Mouse (Mus musculus): ENCODE measurements around the gene Cntn3. TPM values are rescaled to one million over a fixed set of nuclear protein-coding genes. Genes with fewer than 3 reads are reported as not detected.

The Cntn3 gene
- polyA plus RNA-seq, 1 experiment from 2014 or later, result 0.92 TPM

DNA sequence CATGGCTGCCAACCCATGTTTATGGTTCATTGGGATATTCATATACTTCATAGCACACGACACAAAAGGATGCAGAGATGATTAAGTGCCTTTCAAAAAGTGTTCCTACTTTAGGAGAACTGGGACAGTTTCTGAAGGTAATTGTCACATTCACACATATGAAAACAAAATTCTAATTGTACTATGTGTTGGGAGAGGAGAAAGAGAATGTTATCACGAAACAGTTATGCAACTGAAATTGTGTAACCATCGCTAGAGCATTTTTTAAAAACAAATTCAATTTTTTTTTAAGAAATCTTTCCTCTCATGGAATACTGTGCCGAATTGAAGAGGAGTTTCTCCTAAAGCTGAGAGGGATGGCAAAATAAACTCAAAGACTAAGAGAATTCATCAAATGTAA, 134.5 kb downstream of the Cntn3 start:
- no peak overlapping the region for H3K4me3 ChIP-seq (replicated peaks)
- WGBS (ENCODE audit: insufficient replicate concordance), result 59% methylated on average over 4 of the region's 4 CpGs
- no peaks in the 10 kb centered on the region for H3K36me3 ChIP-seq (replicated peaks)
- no peak overlapping the region for H3K4me2 ChIP-seq
- H3K27ac ChIP-seq (replicated peaks), result no peak overlapping the region
- H3K27me3 ChIP-seq, result no peaks in the 10 kb centered on the region
- no peaks in the 10 kb centered on the region for H3K4me1 ChIP-seq (replicated peaks)
- H3K9ac ChIP-seq, result no peak overlapping the region
- no peak for ATAC-seq (ENCODE audit: insufficient read depth)
- H3K9me3 ChIP-seq (replicated peaks), result no peaks in the 10 kb centered on the region

DNA sequence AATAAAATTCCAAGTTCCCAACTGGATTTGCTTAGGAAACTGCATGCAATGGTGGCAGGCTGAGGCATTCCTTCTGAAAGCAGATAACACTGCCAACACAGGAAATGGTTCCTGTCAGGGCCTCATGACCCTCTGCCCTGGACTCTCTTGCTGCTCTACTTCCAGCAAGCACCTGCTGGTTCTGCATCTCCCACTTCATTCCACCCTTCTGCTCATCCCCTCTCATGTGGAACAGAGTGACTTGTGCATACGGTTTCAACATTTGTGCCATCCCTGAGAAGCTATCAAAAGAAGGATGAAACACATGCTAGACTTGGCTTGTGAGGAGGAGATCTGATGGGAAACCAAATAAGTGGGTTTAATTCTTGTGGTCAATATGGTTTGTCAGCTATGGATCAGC, 145.4 kb downstream of the Cntn3 start:
- H3K4me2 ChIP-seq, result no peak overlapping the region
- no peak overlapping the region for H3K9ac ChIP-seq
- no peak overlapping the region for H3K27ac ChIP-seq (replicated peaks)
- no peak for ATAC-seq (ENCODE audit: insufficient read depth)
- H3K27me3 ChIP-seq, result no peaks in the 10 kb centered on the region
- 68% methylated on average over 1 of the region's 1 CpGs for WGBS (ENCODE audit: insufficient replicate concordance)
- no peak overlapping the region for H3K4me3 ChIP-seq (replicated peaks)
- H3K36me3 ChIP-seq (replicated peaks), result no peaks in the 10 kb centered on the region
- H3K9me3 ChIP-seq (replicated peaks), result no peaks in the 10 kb centered on the region
- no peaks in the 10 kb centered on the region for H3K4me1 ChIP-seq (replicated peaks)

DNA sequence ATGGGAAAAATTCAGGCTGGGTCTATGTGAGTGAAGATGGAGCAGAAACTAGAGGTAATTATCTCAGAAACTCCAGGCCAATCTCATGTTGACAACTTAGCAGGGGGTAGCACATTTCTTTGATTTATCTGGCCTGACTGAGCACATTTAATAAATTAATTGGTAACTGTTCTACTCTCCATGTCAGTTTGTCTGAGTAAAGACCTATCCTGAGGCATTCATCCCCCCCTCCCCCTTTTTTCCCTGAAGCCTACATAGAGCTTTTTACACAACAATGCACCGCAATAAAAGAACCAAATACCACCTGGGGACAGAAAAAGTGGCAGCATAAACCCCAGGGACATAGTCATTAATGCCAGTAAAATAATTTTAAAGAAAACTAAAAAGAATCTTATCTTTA, 151.1 kb downstream of the Cntn3 start:
- WGBS (ENCODE audit: insufficient replicate concordance), result 48% methylated on average over 1 of the region's 1 CpGs
- Histone ChIP-seq H3K4me1 (replicated peaks) (no peaks in the 10 kb centered on the region), H3K4me3 (replicated peaks) (no peak overlapping the region), H3K27me3 (no peaks in the 10 kb centered on the region), H3K9ac (no peak overlapping the region), H3K9me3 (replicated peaks) (no peaks in the 10 kb centered on the region), H3K36me3 (replicated peaks) (no peaks in the 10 kb centered on the region), H3K4me2 (no peak overlapping the region), H3K27ac (replicated peaks) (no peak overlapping the region)
- no peak for ATAC-seq (ENCODE audit: insufficient read depth)

DNA sequence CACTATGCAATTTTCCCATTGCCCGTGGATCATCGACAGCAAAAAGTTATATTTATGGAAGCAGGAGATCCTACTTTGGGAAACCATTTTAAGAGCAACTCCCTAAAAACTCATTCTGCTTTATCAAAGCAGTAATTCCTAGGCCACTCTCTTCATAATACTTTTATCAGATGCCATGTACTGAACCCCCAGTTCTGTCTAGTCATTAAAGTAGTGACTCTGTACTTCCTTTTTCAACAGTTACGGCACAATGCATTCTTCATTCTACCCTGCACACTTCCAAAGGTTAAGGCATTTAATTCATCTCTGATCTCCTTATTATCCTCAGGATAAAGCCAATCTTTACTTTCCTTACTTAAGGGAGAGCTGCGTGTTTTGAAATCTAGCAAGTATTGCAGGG, 184.3 kb downstream of the Cntn3 start:
- Histone ChIP-seq H3K9me3 (replicated peaks) (no peaks in the 10 kb centered on the region), H3K4me2 (no peak overlapping the region), H3K27ac (replicated peaks) (no peak overlapping the region), H3K27me3 (no peaks in the 10 kb centered on the region), H3K9ac (no peak overlapping the region), H3K4me3 (replicated peaks) (no peak overlapping the region), H3K4me1 (replicated peaks) (no peaks in the 10 kb centered on the region), H3K36me3 (replicated peaks) (no peaks in the 10 kb centered on the region)
- ATAC-seq (ENCODE audit: insufficient read depth), result no peak
- 74% methylated on average over 4 of the region's 4 CpGs for WGBS (ENCODE audit: insufficient replicate concordance)

DNA sequence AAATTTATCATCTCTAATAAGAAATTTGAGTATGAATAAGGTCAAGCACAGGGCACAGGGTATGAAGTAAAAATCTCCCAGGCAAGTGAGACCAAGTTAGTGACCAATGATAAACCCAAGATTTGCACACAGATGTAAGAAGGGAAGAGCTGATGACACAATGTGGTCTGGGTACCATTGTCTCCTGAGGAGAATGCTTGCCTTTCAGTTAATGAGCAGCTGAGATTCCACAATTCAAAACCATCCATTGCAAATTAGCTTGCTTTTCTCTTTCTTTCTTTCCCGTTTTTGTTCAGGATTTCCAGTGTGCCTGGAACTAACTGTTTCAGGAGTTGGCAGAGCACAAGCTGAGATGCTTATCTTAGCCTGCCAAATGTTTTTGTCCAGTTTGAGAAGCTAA, 200.8 kb downstream of the Cntn3 start:
- Histone ChIP-seq H3K4me3 (replicated peaks) (no peak overlapping the region), H3K36me3 (replicated peaks) (no peaks in the 10 kb centered on the region), H3K9me3 (replicated peaks) (no peaks in the 10 kb centered on the region), H3K4me1 (replicated peaks) (no peaks in the 10 kb centered on the region), H3K9ac (no peak overlapping the region), H3K27me3 (no peaks in the 10 kb centered on the region), H3K27ac (replicated peaks) (no peak overlapping the region), H3K4me2 (no peak overlapping the region)
- no peak for ATAC-seq (ENCODE audit: insufficient read depth)
- 37% methylated on average over 1 of the region's 1 CpGs for WGBS (ENCODE audit: insufficient replicate concordance)

DNA sequence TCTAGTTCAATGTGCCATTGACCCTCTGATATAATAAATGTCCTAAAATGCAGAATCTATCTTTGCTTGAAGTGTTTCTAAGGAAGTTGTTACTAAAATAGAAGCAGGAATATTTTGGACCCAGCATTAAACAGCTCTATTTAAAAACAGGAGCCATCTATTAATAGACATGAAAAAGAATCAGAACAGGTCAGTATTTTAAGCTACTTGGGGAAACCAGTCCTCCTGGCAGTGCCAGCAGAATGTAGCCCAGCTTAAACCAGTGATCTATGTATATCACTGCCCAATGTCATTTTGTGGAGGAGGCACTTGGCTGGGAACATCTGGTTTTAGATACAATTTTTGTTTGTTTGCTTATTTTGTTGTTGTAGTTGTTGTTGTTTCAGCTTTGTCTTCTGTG, 209.0 kb downstream of the Cntn3 start:
- Histone ChIP-seq H3K9me3 (replicated peaks) (no peaks in the 10 kb centered on the region), H3K4me3 (replicated peaks) (no peak overlapping the region), H3K27me3 (no peaks in the 10 kb centered on the region), H3K4me2 (no peak overlapping the region), H3K9ac (no peak overlapping the region), H3K27ac (replicated peaks) (no peak overlapping the region), H3K36me3 (replicated peaks) (no peaks in the 10 kb centered on the region), H3K4me1 (replicated peaks) (no peaks in the 10 kb centered on the region)
- no peak for ATAC-seq (ENCODE audit: insufficient read depth)

DNA sequence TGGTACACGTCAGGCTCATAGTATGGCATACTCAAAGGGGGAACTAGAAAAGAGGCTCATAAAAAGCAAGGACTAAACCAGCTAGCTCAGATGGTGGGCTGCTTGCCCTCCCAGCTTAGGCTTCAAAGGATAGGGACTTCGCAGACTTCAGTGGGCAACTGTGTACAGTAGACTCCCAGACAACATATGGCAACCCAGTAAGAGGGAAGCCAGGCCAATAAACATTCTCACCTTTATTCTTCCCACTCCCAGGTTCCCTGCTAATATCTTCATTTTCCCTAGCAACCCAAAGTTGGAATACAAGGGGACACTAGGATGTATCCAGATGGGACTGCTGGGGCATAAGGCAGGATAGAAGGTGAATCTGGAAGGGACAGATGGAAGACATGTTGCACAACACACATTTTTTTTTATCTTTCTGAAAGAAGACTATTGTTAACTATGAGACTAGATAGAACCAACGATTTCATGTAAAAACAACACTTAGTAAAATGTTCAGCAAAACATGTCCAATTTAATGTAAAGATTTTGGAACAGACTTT, 209.5 kb downstream of the Cntn3 start:
- no peaks in the 10 kb centered on the region for H3K27me3 ChIP-seq
- H3K4me3 ChIP-seq (replicated peaks), result no peak overlapping the region
- no peaks in the 10 kb centered on the region for H3K9me3 ChIP-seq (replicated peaks)
- H3K4me1 ChIP-seq (replicated peaks), result no peaks in the 10 kb centered on the region
- H3K9ac ChIP-seq, result no peak overlapping the region
- ATAC-seq (ENCODE audit: insufficient read depth), result no peak
- H3K4me2 ChIP-seq, result no peak overlapping the region
- no peaks in the 10 kb centered on the region for H3K36me3 ChIP-seq (replicated peaks)
- H3K27ac ChIP-seq (replicated peaks), result no peak overlapping the region
- WGBS (ENCODE audit: insufficient replicate concordance), result 62% methylated on average over 3 of the region's 3 CpGs

DNA sequence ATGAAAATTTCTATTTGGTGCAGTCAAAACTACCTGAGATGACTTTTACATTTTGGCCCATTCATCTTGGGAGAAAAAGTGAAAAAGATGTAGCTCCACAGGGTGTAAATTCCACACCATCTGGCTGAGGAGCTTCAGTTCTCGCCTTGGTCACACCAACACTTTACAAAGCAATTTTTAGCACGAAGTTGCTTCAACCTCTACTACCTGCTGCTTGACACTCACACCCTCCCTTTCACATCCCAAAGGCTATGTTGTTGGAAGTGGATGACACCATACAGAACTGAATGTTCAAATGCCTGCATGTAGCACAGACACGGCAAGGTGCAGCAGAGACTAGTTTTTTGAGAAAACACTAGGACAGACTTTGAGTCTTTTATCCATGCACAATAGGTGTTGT, 240.8 kb downstream of the Cntn3 start:
- Histone ChIP-seq H3K4me2 (no peak overlapping the region), H3K9me3 (replicated peaks) (no peaks in the 10 kb centered on the region), H3K27ac (replicated peaks) (no peak overlapping the region), H3K4me1 (replicated peaks) (no peaks in the 10 kb centered on the region), H3K9ac (no peak overlapping the region), H3K36me3 (replicated peaks) (no peaks in the 10 kb centered on the region), H3K27me3 (no peaks in the 10 kb centered on the region), H3K4me3 (replicated peaks) (no peak overlapping the region)
- 47% methylated on average over 3 of the region's 3 CpGs for WGBS (ENCODE audit: insufficient replicate concordance)
- no peak for ATAC-seq (ENCODE audit: insufficient read depth)

DNA sequence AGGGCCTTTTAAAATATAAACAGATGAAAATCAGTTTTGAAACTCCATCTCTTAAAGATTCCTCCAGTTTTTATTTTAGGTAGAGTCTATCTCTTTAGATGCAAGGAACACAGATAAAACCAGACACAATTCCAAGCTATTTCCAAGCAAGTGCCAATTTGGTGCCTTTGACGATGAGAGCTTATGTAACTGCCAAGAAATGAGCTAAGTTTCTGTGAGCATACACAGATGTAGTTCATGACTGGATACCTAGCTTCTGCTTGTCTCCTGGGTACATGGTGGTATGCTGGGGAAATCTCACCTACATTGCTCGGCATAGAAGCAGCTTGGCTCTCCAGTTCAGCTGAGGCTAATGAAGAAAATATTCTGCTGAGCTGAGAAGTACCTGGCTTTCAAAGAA, 246.2 kb downstream of the Cntn3 start:
- no peak overlapping the region for H3K27ac ChIP-seq (replicated peaks)
- H3K27me3 ChIP-seq, result no peaks in the 10 kb centered on the region
- no peak overlapping the region for H3K4me2 ChIP-seq
- no peaks in the 10 kb centered on the region for H3K9me3 ChIP-seq (replicated peaks)
- no peak for ATAC-seq (ENCODE audit: insufficient read depth)
- H3K4me1 ChIP-seq (replicated peaks), result no peaks in the 10 kb centered on the region
- H3K4me3 ChIP-seq (replicated peaks), result no peak overlapping the region
- H3K36me3 ChIP-seq (replicated peaks), result no peaks in the 10 kb centered on the region
- H3K9ac ChIP-seq, result no peak overlapping the region
- 51% methylated on average over 2 of the region's 2 CpGs for WGBS (ENCODE audit: insufficient replicate concordance)

DNA sequence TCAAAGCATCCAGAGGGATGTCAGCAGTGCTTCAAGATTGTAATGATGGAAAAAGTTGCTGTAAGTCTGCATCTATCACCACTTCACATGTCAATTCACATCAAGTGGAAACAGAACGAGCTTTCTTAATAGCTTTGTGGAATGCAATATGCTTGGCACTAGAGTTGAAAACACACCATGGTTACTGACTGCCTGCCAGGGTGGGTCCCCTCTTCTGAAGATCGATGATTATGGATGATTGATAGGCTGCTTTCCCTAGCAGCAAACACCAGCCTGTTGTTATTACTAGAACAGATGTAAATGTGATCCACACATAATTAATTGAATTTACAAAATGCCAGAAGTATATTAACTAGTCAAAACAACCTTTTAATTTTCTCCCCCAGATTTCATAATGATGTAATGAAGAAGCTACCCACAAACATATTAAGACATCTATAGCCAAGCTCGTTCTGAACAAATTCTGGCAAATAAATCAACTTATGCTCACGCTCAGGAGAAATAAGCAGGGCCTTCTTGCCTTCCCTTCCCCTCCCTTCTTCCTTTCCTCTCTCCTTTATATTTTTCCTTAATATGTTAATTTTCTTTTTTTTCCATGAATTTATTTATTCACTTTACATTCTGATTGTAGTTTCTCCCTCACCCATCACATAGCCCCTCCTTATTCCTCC, 250.2 kb downstream of the Cntn3 start:
- Histone ChIP-seq H3K9me3 (replicated peaks) (no peaks in the 10 kb centered on the region), H3K27ac (replicated peaks) (no peak overlapping the region), H3K36me3 (replicated peaks) (no peaks in the 10 kb centered on the region), H3K27me3 (no peaks in the 10 kb centered on the region), H3K4me2 (no peak overlapping the region), H3K9ac (no peak overlapping the region), H3K4me1 (replicated peaks) (no peaks in the 10 kb centered on the region), H3K4me3 (replicated peaks) (no peak overlapping the region)
- WGBS (ENCODE audit: insufficient replicate concordance), result 58% methylated on average over 4 of the region's 4 CpGs
- ATAC-seq (ENCODE audit: insufficient read depth), result no peak

DNA sequence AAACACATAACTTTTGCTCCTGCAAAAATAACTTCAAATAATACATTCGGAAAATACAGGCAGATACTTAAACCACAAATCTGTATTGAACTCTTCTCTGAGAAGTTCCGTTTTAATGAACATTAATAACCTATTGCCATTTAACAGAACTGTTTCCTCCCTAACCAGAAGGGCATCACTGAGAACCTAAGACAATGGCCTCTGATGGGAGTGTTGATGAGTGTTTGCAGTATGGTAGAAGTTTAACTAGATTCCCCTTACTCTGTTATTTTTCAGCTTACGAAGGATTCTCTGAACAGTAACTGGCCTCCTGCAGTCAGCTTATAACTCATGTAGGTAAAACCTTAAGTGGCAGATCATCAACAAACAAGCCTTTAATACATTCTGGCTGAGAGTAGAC, 253.1 kb downstream of the Cntn3 start:
- no peaks in the 10 kb centered on the region for H3K4me1 ChIP-seq (replicated peaks)
- no peak for ATAC-seq (ENCODE audit: insufficient read depth)
- H3K4me2 ChIP-seq, result no peak overlapping the region
- no peak overlapping the region for H3K4me3 ChIP-seq (replicated peaks)
- no peaks in the 10 kb centered on the region for H3K27me3 ChIP-seq
- no peak overlapping the region for H3K27ac ChIP-seq (replicated peaks)
- H3K9me3 ChIP-seq (replicated peaks), result no peaks in the 10 kb centered on the region
- H3K9ac ChIP-seq, result no peak overlapping the region
- WGBS (ENCODE audit: insufficient replicate concordance), result 62% methylated on average over 3 of the region's 3 CpGs
- H3K36me3 ChIP-seq (replicated peaks), result no peaks in the 10 kb centered on the region

DNA sequence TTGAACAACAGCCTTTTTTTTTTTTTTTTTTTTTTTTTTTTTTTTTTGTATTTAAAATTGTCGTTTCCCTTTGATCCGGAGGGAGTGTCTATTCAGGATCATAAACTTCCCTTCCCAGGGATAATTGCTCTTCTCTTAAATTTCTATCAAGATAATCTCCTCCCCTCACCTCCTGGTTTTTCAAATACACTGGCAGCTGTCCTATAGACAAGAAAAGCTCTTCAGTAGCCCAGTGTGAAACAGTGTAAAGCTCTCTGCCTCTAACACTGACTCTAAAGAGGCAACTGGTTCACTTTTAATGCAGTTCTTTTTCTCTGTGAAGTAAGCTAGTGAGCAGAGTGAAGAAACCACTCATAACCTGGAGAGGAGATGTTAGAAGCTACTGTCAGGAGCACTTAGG, 290.0 kb downstream of the Cntn3 start:
- no peaks in the 10 kb centered on the region for H3K36me3 ChIP-seq (replicated peaks)
- no peak overlapping the region for H3K27ac ChIP-seq (replicated peaks)
- no peaks in the 10 kb centered on the region for H3K27me3 ChIP-seq
- no peaks in the 10 kb centered on the region for H3K9me3 ChIP-seq (replicated peaks)
- H3K4me1 ChIP-seq (replicated peaks), result no peaks in the 10 kb centered on the region
- 53% methylated on average over 2 of the region's 2 CpGs for WGBS (ENCODE audit: insufficient replicate concordance)
- no peak for ATAC-seq (ENCODE audit: insufficient read depth)
- H3K4me3 ChIP-seq (replicated peaks), result no peak overlapping the region
- H3K9ac ChIP-seq, result no peak overlapping the region
- no peak overlapping the region for H3K4me2 ChIP-seq

Data from liver, embryonic 15.5 days (tissue).